Mouse (Mus musculus) kidney, adult 9 months (tissue): ENCODE measurements around the gene Prune2.

Source experiments
- DNase-seq: peaks from one replicate; pipeline ENCODE4 v3.0.0; 2022

Prune2 gene

DNA sequence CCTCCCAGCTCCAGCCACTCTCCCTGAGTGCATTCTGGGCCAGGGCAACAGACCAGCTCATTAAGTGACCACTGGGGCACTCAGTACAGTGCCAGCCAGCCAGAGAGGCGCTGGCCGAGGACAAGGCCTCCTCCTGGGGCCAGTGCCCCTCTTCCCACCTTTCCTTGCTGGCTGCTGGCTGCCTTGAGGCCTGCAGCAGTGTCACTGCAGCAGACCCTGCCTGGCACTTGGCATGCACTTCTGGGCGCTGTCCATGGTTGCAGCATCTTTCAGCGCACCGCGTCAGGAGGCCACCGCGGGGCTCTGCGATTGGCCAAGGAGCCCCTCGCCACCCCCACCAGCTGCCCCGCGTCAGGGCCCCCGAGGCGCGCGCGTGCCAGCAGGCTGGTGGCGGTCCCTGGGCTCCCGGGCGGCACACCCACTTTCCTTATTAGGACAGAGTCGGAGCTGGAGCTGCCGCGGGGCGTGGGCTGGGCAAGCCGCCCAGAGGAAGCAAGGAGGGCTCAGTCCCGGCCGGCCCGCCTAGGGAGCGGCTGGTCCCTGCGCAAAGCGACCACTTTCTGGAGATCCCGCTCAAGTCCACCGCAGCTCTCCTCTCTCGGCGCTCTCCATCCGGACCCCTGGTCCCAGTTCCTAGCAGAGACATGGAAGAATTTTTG, at the start of gene Prune2:
TSS of gene Prune2 (plus strand) at position 506 of the 659 bp plus-strand sequence.
- DNase-seq = peak; percentile 11

DNA sequence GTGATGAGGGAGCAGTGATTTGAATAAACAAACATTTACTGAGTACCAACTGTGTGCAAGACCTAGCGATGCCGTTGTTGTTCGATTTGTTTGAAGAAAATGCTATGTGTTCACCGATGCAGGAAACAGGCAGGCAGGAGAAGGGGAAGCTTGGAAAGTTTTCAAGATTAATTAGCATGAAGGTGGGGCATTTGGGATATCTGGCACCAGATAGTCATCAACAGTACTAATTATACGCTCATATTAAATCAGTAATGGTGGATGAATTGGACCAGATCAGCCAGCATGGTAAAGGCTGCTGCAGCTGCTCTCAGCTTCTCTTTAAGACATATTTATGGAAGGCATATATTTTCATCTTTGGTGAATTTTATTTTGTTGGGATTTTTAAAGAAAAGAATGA, 44.4 kb upstream of the Prune2 start:
- no peak for DNase-seq

DNA sequence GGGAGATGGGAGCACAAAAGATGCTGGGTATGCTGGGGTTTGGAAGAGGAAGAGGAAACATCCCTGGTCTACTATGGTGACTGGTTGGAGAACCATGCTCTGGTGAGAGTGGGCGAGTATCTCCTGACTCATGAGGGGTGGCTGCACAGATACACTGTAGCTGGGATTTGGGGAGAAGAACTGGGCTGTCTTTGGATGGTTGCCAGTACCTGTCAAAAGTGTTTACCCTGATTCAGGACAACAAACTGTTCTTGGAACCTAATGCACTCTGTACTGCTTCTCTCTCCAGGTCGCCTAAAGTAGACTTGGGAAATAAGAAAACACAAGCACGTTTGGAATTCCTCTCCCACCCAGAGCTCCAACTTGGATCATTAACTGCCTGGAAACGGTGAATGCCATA, 31.4 kb upstream of the Prune2 start:
- DNase-seq = no peak

DNA sequence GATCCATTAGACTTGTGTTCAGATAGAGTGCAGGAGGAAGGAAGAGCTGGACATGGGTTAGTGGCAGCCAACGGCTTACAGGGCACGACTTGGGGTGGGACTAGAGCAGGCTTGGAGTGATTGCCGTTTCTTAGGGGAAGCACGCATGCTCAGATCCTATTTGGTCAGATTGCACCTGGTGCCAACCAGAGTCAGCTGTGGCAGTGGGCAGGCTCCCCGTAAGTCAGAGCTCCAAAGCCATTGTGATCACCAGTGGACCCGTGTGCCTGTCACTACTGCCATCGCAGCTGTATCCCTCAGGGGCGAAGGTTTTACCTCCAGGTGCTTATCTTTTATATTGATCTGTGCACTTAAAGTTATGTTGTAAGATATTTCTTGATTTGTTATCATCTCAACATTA, 21.3 kb upstream of the Prune2 start:
- DNase-seq = no peak

DNA sequence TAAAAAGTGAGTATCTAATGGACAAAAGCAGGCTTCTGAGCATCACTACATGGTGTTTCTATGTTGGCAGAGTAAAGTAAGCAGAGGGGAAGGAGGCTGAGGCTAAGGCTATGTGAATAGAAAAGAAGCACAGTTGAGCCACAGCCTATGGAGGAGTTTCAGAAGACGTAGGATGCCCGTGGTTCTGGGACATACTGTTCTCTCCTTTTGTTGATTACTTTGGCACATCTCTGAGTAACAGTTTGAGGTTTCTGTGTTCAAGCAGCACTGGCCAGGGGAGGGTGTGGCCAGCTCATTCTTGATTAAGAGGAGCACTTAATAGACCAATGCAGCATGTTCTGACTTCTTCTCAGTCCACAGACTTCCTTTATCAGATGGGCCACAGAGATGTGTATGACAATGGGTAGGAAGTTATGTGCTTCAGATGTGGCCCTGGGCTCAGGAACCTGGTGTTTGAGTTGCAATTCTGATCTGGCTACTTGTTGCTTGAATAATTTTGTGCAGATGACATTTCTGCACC, 7.1 kb upstream of the Prune2 start:
- no peak for DNase-seq

DNA sequence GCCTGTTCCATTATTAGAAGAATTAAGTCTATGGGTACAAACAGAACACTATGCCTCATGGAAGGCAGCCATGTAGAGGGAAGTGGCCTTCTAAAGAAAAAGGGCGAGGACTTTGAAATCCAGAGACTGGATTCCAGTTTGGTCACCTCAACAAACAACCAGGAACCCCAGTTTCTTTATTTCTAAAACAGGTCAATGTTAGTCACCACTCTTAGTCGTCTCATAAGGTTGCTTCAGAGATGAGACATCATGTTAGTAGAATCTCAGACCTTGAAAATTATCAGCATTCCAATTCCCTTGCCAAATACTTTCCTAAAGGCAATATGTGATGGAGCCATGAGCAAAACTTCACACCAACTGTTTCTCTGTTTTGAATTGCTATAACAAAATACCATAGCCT, 6.6 kb upstream of the Prune2 start:
- no peak for DNase-seq

DNA sequence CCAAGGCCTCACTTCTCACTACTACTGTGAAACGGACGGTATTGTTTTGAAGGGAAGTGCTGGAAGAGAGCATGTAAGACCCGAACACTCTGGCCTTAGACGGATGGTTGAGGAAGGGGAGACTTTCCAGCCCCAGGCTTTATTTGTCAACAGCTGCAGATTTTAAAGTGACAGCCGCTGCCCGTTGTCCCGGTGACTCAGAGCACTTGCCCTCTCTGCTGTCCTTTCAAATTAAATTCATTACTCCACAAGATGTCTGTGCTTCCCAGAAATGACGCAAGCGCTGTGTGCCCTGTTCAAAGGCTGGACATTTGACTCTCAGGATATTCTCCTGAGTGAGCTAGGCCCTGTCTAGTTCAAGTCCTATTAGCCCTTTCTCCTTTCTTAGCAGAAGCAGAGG, 5.9 kb upstream of the Prune2 start:
- no peak for DNase-seq

DNA sequence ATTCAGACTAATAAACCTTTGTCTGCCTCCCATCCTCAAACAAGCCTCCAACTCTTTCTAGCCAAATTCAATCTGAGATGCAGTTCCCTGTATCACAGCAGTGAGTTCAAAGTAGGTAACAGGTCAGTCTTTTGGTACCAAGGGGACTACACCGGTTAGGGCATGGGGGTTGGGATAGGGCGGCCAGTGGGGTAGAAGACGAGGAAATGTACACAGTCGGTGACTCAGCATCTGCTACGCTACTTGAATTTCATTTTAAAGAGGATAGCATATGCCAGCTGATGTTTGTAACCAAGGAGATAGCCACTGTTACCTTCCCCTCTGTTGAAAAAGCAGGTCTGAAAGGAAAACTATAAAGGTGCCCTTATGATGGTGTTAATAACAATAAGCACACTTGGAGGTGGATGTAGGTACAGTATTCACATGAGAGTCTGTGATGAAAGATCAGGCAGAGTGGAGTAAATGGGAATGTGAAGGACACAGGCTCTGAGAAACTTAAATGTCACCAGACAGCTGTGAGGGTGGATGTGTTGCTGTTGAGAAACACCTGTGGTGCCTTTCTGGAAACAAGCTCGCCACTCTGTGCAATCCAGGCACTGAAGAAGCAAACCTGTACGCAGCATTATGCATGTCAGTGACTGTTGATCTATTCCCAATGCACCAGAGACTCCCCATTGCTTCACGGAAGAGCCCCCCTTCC, 5.1 kb upstream of the Prune2 start:
- DNase-seq = no peak

DNA sequence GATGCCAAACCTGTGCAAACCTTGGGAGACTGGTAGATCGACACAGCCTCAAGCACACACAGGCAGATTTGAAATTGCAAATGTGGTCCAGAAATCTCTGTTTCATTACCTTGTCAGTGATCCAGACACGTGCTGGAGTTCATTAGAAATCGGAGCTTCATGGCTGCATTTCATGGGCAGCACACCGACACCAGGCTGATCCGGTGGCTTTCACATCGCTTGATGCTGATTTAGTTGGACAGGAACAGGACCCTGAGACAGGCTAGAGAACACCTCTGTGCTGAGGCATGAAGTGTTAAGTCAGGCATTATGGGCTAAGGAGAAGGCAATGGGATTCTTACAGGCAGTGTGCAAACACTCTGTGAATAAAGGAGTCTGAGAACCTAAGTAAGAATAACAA, 1.2 kb upstream of the Prune2 start:
- no peak for DNase-seq

DNA sequence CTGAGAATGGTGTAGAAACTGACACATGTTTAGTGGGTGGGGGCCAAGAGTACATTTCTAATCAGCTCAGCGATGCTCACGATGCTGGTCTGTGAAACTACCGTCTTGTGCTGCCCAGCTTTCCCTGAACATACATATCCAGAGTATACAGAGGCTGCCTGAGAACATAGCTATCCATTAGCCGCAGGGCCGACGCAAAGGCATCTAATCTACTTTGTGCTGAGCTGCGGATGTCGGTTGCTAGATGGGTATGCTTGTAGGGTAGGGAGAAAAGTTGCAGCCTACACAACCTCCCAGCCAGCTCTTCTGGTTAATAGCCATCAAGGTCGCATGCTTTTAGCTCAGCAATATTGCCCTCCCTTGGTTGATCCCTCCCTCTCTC, 696 bp upstream of the Prune2 start:
- DNase-seq = no peak

DNA sequence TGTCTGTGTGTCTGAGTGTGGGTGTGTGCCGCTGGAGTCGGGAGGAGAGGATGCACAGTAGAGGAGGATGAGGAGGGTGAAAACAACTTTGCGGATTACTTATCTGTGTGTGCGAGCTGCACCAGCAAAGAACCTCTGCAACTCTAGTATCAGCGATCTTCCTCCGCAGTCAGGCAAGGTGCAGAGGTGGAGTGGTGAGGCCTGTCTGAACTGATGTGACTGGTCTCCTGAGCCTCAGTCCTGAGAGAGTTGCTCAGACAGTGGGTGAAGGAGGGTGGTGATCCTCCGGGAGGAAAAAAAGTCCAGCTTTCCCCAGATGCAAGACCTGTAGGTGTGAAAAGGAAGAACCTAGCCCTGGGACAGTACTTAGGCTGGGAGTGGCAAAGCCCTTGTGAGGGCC, 401 bp downstream of the Prune2 start:
- DNase-seq = no peak

DNA sequence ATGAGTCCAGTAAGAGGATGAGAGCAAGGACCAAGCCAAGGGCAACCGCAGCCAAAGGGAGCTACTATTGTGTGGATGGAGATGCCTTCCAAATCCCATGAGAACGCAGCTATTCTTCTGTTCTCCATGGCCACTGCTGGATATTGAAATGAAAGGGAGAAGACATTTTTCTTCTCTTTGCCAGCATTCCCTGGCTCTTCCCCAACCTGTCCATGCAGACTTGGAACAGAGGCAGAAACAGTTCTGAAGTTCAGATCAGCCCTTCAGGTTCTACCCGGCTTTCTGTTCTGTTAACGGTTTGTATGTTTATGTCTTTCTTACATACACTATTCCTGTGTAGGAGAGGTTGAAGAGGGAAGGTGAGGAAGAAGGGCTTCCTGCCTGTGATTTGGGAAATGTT, 3.1 kb downstream of the Prune2 start:
- no peak for DNase-seq

DNA sequence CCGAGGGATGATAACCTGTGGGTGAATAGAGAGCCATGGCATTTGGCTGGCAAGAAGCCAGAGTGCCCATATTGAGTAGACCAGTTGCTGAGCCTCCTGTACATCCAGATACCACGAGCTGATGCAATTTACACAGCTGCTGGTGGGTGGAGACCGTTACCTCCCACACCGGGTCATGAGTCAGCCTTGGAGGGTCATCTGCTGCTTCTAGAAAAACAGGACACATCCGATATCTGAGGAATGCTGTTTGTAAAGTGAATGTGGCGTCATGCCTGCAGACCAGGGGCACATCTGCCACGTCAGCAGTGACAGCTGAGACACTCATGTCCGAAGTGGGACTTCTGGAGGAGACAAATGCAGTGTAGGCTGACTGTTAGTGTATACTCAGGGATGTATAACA, 3.6 kb downstream of the Prune2 start:
- no peak for DNase-seq

DNA sequence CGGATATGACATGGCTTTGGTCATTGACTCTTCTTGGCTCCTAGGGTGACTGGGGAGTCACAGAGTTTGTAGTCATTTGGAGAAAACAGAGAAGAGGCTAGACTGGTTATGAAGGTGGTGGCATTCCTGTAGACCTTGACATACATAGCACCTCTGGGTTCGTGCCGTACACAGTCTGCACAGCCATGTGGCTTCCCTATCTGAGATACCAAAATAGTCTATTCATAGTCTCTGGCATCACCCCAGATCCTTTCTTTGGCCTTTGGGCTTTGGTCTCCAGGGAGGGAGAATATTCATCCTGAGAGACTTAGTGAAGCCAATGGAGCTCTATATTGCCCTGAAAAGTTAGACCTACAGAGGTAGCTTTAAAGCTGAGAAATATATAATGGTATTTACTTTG, 5.1 kb downstream of the Prune2 start:
- DNase-seq = no peak

DNA sequence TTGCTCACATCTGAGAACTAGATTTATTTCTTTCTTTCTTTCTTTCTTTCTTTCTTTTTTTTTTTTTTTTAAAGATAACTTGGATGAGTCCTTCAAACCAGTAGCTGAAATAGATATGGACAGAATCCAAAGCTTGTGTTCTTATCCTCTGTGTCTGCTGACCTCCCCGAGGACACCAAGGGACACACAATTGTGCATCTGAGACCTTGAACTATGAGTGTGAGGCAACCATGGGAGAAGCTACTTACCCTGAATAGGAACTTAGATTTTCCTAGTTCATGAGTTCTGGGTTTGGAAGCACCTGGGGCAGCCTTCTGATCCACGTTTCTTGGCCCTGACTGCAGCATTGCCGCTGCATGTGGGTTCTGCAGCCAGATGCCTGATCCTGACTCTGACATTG, 7.3 kb downstream of the Prune2 start:
- DNase-seq = no peak

DNA sequence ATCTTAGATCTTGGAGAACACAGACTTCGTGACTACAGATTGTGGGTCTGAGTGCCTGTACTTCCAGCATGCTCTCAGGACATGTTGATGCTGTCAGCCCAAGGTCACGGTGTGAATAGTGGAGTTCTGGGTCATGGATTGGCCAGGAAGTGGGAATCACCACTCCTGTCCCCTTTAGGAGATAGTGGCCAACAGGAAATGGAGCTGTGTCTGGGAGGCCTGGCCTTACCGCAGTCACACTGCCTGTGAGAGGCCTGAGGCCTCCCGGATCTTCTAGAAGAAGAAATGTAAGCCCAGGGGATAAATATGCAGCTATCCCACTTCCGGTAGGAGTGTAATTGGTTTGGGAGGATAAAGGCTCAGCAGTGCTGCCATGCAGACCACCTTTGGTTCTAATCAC, 12.8 kb downstream of the Prune2 start:
- DNase-seq = no peak

DNA sequence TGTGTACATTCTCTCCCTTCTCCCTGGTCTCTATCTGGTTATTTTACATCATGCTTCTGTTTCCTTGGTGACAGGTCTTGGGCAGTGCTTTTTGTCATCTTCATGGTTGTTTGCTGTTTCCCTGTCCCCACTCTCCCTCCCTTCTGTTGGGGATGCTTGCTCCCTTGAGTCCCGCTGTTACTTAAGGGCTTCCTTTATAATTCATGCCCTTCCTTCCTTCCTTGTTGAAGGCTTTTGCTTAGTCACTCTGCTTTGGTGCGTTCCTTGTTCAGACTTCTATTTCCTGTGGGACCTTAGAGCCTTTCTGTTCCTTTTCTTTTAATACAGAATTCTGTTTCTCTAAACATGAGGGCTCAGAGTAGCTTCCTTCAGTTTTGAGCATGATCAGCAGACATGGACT, 14.7 kb downstream of the Prune2 start:
- DNase-seq = no peak

DNA sequence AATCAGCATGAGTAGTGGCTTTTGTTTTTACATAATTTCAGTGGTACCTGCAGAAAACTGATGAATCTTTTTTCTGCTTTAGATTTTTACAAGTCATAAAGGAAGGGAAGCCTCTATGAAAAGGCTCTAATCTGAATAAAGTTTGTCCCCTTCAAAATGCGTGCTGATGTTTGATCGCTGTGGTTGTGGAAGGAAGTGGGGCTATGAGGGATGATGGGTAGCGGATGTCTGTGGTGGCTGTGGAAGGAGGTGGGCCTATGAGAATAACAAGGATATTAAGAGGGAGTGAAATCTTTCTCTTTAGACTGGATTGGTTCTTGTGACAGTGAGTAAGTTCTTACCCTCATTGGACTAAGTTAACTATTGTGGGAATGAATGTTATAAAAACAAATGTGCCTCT, 23.0 kb downstream of the Prune2 start:
- DNase-seq = no peak

DNA sequence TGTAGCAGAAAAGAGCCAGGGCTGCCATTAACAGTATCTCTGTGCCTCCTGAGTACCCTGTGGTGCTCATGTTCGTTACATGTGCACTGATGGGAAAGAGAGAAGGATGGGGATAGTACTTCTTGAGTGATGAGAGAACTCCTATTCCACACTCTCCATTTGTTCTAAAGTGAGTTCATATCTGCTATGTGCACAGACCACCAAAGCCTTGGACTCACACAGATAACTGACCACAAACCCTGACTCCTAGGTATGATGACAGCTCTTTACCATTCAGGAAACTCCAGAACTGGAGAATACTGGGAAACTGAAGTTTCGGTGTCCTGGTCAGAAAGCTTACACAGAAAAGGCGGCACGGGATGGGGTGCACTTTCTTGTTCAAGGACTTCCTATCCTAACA, 25.8 kb downstream of the Prune2 start:
- DNase-seq = no peak

DNA sequence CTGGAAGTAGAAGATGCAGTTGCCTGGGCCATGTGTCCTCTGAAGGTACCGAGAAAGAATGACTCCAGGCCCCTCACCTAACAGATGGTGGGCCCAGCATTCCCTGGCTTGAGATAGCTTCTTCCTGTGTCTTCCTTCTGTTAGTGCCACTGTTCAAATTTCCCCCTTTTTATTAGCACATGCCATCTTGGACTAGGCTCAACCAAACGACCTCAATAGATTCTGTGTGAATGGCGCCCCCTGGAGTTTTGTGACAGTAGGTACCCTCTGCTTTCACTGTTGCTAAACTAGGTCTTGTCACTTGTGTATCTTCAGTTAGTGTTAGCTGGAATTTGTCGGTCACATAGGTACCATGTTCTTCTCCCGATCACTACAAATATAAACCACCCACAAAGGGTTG, 29.0 kb downstream of the Prune2 start:
- DNase-seq = peak; percentile 12

DNA sequence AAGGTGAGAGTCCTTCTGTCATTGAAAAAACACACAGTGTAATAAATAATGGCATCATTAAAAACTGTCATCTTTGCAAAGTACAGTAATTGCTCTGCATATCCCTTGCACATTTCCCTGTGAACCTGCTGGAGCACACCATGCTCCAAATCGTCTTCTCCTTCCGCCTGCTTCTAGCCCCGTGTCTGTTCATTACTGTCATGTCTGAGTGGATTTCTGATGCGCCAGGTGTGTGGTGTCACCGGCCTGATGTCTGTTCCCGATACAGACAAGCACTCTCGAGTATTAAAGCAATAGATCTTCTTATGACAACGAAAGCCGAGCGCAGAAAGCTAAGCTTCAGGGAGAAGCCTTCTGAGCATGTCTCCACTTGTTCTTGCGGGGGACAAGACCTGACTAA, 32.1 kb downstream of the Prune2 start:
- no peak for DNase-seq

DNA sequence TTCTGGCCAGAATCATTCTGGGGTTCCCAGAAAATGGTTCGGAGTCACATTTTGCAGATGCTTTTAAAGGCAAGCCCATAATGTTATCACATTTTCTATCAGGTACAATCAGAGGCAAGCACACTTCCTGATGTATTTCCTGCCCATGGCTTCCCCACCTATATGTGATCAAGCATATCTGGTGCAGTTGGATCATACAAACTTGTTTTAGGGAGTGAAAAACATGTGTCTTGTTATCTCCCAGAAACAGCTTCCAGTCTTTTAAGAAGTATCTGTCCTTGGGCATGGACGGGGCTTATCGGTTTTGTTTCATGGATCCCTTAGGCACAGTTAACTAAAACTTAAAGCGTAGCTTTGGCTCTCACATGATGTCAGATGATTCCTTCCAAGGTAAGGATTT, 36.2 kb downstream of the Prune2 start:
- DNase-seq = no peak

DNA sequence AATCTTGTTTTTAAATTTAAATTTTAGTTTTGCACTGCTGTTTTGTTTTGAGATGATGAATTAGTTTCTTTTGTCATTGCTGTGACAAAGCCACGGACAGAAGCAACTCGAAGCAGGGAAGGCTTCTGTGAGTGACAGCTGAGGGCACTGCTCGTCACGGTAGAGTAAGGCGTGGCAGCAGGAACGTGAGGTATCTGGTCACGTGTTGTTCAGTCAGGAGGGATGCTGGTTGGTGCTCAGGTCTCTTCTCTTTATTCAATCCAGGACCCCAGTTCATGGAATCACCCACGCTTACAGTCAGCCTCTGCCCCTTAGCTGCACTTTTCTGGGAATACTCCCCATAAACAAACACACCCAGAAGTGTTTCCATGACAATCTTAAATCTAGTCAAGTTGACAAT, 38.3 kb downstream of the Prune2 start:
- no peak for DNase-seq

DNA sequence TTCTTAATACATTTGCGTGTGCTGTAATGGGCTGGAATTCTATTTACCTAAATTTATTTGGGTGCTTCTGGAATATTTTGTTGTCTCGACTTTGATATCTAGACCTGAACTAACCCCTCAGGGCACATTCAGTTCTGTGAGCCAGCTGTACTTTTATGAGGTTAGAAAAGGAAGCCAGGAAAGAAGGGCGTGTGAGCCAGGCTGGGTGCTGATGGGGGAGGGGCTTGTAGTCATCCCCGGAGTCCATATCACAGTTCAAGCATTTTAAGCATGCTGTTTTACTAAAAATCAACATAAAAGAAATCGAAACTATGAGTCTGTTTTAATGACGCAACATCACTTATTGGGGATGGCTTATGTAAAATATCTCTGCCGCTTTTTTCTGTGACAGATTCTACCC, 42.0 kb downstream of the Prune2 start:
- peak; percentile 46 for DNase-seq
